Mouse (Mus musculus): Measurements from ENCODE around the gene Cd84. TPM values are rescaled to one million over a fixed set of nuclear protein-coding genes. Genes with fewer than 3 reads are reported as not detected.

Gene Cd84
- polyA plus RNA-seq, 1 experiment from 2014 or later, result 2.1 TPM

- Histone ChIP-seq H3K9me3 (no peaks in the 10 kb centered on the region), H3K4me3 (no peak overlapping the region), H3K27ac (no peak overlapping the region), H3K27me3 (no peaks in the 10 kb centered on the region), H3K4me2 (no peak overlapping the region), H3K9ac (no peak overlapping the region), H3K4me1 (no peaks in the 10 kb centered on the region), H3K36me3 (no peaks in the 10 kb centered on the region)
- WGBS, result 71% methylated on average over 12 of the region's 12 CpGs
- ATAC-seq (ENCODE audit: borderline replicate concordance, extremely low read depth, low FRiP score, low TSS enrichment), result no peak
Measured at GRCm38 (mm10) chr1:171918136-171918920, 78.8 kb downstream of the Cd84 start.

DNA sequence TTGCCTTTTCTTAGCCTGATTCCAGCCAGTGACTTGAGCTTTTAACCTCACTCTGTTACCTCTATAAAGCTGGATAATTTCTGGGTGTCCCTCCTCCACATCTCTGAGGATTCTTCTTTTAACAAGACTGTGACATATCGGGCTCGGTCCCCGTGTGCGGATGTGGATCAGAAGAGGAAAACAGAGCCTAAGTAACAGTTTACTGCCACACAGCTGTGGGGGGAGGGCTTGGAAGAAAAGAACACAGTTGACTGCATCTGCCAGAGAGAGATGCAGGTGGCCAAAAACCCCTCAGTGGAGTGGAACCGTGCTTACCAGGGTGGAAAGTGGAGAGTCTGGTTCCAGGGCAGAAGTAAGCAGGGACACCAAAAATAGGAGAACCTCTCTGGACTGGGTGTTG is 79.7 kb downstream of the Cd84 start:
- Histone ChIP-seq H3K9ac (no peak overlapping the region), H3K27ac (no peak overlapping the region), H3K4me1 (no peaks in the 10 kb centered on the region), H3K36me3 (no peaks in the 10 kb centered on the region), H3K4me2 (no peak overlapping the region), H3K9me3 (no peaks in the 10 kb centered on the region), H3K27me3 (no peaks in the 10 kb centered on the region), H3K4me3 (no peak overlapping the region)
- no peak for ATAC-seq (ENCODE audit: borderline replicate concordance, extremely low read depth, low FRiP score, low TSS enrichment)
- WGBS, result 84% methylated on average over 5 of the region's 5 CpGs

- no peaks in the 10 kb centered on the region for H3K9me3 ChIP-seq
- no peak overlapping the region for H3K9ac ChIP-seq
- H3K4me1 ChIP-seq, result no peaks in the 10 kb centered on the region
- H3K36me3 ChIP-seq, result no peaks in the 10 kb centered on the region
- no peak overlapping the region for H3K4me3 ChIP-seq
- H3K27ac ChIP-seq, result no peak overlapping the region
- no peak overlapping the region for H3K4me2 ChIP-seq
- no peak for ATAC-seq (ENCODE audit: borderline replicate concordance, extremely low read depth, low FRiP score, low TSS enrichment)
- 75% methylated on average over 6 of the region's 6 CpGs for WGBS
- H3K27me3 ChIP-seq, result no peaks in the 10 kb centered on the region
Measured at GRCm38 (mm10) chr1:171919901-171920510, 80.5 kb downstream of the Cd84 start.

DNA sequence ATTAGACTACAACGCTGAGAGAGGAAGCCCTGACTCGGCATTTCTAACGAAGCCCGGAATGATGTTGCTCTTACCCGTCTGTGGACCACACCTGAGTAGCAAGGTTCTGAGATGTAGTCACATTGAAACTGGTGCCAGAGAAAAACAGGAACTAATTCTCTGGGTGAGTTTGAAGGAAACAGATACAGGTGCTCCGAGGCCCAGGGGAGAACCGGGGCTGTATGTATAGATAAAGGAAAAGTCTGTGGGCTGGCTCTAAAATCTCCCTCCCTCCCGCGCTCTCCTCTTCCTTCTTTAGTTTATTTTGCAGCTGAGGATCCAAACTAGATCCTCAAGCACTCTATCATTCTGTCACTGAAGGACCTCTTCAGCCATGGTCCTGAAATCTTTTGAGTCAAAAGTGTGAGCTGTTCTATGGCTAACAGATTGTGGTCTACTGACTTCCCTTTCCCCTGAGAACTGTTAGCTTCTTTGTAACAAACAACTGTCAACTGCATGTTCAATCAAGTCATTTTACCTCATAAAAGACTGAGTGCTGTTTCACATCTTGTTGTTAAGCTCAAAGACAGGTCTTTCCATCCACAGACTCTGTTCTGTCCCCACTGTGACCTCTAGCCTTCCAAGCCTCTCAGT is 81.6 kb downstream of the Cd84 start:
- no peak overlapping the region for H3K27ac ChIP-seq
- H3K9ac ChIP-seq, result no peak overlapping the region

DNA sequence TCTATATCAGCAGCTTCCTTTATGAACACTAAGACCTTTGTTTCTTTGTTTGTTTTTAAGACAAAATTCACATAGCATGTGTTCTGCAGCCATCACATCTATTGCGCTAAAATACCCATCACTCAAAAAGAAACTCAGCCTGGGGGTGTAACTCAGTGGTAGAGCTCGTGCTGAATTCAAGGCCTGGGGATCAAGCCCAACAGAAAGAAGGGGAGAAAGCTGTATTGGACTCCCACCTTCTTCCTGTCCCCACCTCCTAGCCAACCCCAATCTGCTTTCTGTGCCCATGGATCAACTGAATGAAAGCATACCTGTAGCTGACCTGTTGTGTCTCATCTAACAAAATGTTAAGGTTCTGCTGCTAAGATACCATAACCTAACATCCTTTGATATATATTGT is 82.1 kb downstream of the Cd84 start:
- Histone ChIP-seq H3K4me1 (no peaks in the 10 kb centered on the region), H3K4me2 (no peak overlapping the region), H3K9me3 (no peaks in the 10 kb centered on the region), H3K4me3 (no peak overlapping the region), H3K9ac (no peak overlapping the region), H3K27me3 (no peaks in the 10 kb centered on the region), H3K36me3 (no peaks in the 10 kb centered on the region), H3K27ac (no peak overlapping the region)
- whole genome bisulfite sequencing, result 56% methylated on average over 2 of the region's 2 CpGs
- no peak for ATAC-seq (ENCODE audit: borderline replicate concordance, extremely low read depth, low FRiP score, low TSS enrichment)

More for the DNA sequence above, 81.6 kb downstream of the Cd84 start:
- no peaks in the 10 kb centered on the region for H3K27me3 ChIP-seq
- H3K36me3 ChIP-seq, result no peaks in the 10 kb centered on the region
- WGBS, result 57% methylated on average over 9 of the region's 9 CpGs
- no peak overlapping the region for H3K4me2 ChIP-seq
- no peak for ATAC-seq (ENCODE audit: borderline replicate concordance, extremely low read depth, low FRiP score, low TSS enrichment)
- H3K4me1 ChIP-seq, result no peaks in the 10 kb centered on the region
- no peak overlapping the region for H3K4me3 ChIP-seq
- H3K9me3 ChIP-seq, result no peaks in the 10 kb centered on the region

- no peaks in the 10 kb centered on the region for H3K36me3 ChIP-seq
- H3K4me2 ChIP-seq, result no peak overlapping the region
- no peak for ATAC-seq (ENCODE audit: borderline replicate concordance, extremely low read depth, low FRiP score, low TSS enrichment)
- no peak overlapping the region for H3K4me3 ChIP-seq
- H3K4me1 ChIP-seq, result no peaks in the 10 kb centered on the region
- no peak overlapping the region for H3K27ac ChIP-seq
- H3K9ac ChIP-seq, result no peak overlapping the region
- H3K9me3 ChIP-seq, result no peaks in the 10 kb centered on the region
- WGBS, result 91% methylated on average over 5 of the region's 5 CpGs
- no peaks in the 10 kb centered on the region for H3K27me3 ChIP-seq
Measured at GRCm38 (mm10) chr1:171922844-171923243, 83.3 kb downstream of the Cd84 start.

- Histone ChIP-seq H3K9ac (no peak overlapping the region), H3K9me3 (no peaks in the 10 kb centered on the region), H3K4me3 (no peak overlapping the region), H3K4me1 (no peaks in the 10 kb centered on the region), H3K27me3 (no peaks in the 10 kb centered on the region), H3K4me2 (no peak overlapping the region), H3K27ac (no peak overlapping the region), H3K36me3 (no peaks in the 10 kb centered on the region)
- WGBS, result 73% methylated on average over 3 of the region's 3 CpGs
- no peak for ATAC-seq (ENCODE audit: borderline replicate concordance, extremely low read depth, low FRiP score, low TSS enrichment)
Measured at GRCm38 (mm10) chr1:171924900-171925299, 85.4 kb downstream of the Cd84 start.

DNA sequence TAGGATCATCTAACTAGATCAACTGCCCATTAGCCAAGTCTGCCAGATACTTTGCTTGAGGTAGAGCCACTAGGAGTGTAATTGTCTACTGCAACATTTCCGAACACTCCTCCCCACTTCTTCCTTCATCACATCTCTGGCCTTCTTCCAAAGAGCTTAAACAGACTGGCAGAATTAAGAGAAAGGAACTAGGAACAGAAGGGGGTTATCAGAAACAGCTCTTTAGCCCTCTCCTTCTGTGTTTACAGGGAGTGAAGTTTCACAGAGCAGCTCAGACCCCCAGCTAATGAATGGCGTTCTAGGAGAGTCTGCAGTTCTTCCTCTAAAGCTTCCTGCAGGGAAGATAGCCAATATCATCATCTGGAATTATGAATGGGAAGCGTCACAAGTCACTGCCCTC is 94.4 kb downstream of the Cd84 start:
- no peak overlapping the region for H3K4me2 ChIP-seq
- H3K9me3 ChIP-seq, result no peaks in the 10 kb centered on the region
- H3K9ac ChIP-seq, result no peak overlapping the region
- no peak overlapping the region for H3K27ac ChIP-seq
- H3K4me1 ChIP-seq, result no peaks in the 10 kb centered on the region
- no peaks in the 10 kb centered on the region for H3K36me3 ChIP-seq
- 24% methylated on average over 3 of the region's 3 CpGs for WGBS
- H3K27me3 ChIP-seq, result no peaks in the 10 kb centered on the region
- no peak overlapping the region for H3K4me3 ChIP-seq
- ATAC-seq (ENCODE audit: borderline replicate concordance, extremely low read depth, low FRiP score, low TSS enrichment), result peak; percentile 64; the same call in 1 of the 2 replicates

- WGBS, result 73% methylated on average over 14 of the region's 14 CpGs
- no peak for ATAC-seq (ENCODE audit: borderline replicate concordance, extremely low read depth, low FRiP score, low TSS enrichment)
Measured at GRCm38 (mm10) chr1:171938952-171939948, 99.8 kb downstream of the Cd84 start.

More at GRCm38 (mm10) chr1:171938952-171939948, 99.8 kb downstream of the Cd84 start:
- Histone ChIP-seq H3K4me3 (no peak overlapping the region), H3K9me3 (no peaks in the 10 kb centered on the region), H3K4me2 (no peak overlapping the region), H3K4me1 (no peaks in the 10 kb centered on the region), H3K27me3 (no peaks in the 10 kb centered on the region), H3K36me3 (no peaks in the 10 kb centered on the region), H3K9ac (no peak overlapping the region), H3K27ac (no peak overlapping the region)
